ENCODE assay signal across 28 mouse cellular contexts in genomic region chr2:60715771-60716170, GRCm38 (mm10). TPM values are rescaled to one million over a fixed set of nuclear protein-coding genes. Genes with fewer than 3 reads are reported as not detected.
DNase-seq lines count a peak whose midpoint lies in the region; ATAC-seq lines count a peak whose summit lies in the region.
"Had no signal": no experiment of that assay in that cellular context is flagged by ENCODE, and none has a peak within 500 bp of the region (broad histone marks: within the 10 kb centered on the region; RNA-seq: fewer than 3 reads in every experiment).

No protein-coding gene starts in this region.

- ATAC-seq in kidney, embryonic 15.5 days (replicated peaks; ENCODE audit: low FRiP score) = no peak
- ATAC-seq in midbrain, embryonic 16.5 days = no peak
- 0 out of 2 replicates have a peak, but pooled peaks have one; percentile 13 for ATAC-seq in neutrophil, adult 5-6 weeks (ENCODE audit: extremely low read depth, insufficient number of reproducible peaks, low FRiP score, poor library complexity, severe bottlenecking)
- ATAC-seq in frontal cortex, adult (ENCODE audit: low TSS enrichment) = no peak
- ATAC-seq: Patski had no signal

- no peak overlapping the region for H3K4me2 ChIP-seq in kidney, embryonic 15.5 days
- H3K4me2 ChIP-seq in midbrain, embryonic 16.5 days (ENCODE audit: low read length) = no peak overlapping the region
- H3K4me2 ChIP-seq: embryonic facial prominence, embryonic 12.5 days; heart, embryonic 15.5 days; hindbrain, embryonic 14.5 days; intestine, embryonic 15.5 days; lung, embryonic 15.5 days; midbrain, embryonic 12.5 days had no signal

- DNase-seq in heart, embryonic 10.5 days (ENCODE audit: low spot score) = no peak
- no peak for DNase-seq in heart, adult 9 months (ENCODE audit: low spot score in 2 of 2)
- no peak for DNase-seq in kidney, postnatal 14 days
- peak; percentile 11 for DNase-seq in midbrain, embryonic 10.5 days (ENCODE audit: low spot score)
- DNase-seq: adrenal gland, postnatal 10 days; cerebellum, adult 9-10 months; cerebellum, postnatal 36 days; heart, postnatal 36 days; kidney, postnatal 10 days; right cerebral cortex, adult 18-20 months; spleen, adult 18-20 months; thymus, adult 2 months; thymus, postnatal 4 days had no signal

- H3K4me1 ChIP-seq in heart, embryonic 10.5 days = peaks cover 55% of the 10 kb centered on the region
- H3K4me1 ChIP-seq in kidney, embryonic 15.5 days = peaks cover 65% of the 10 kb centered on the region
- H3K4me1 ChIP-seq in midbrain, embryonic 10.5 days = peaks cover 24% of the 10 kb centered on the region
- peaks cover 17% of the 10 kb centered on the region for H3K4me1 ChIP-seq in midbrain, embryonic 16.5 days (ENCODE audit: control insufficient read depth, insufficient read depth, low read length)

- H3K9ac ChIP-seq in kidney, embryonic 15.5 days = no peak overlapping the region
- H3K9ac ChIP-seq in midbrain, embryonic 16.5 days (ENCODE audit: low read depth, low read length) = no peak overlapping the region
- H3K9ac ChIP-seq: embryonic facial prominence, embryonic 12.5 days; heart, embryonic 15.5 days; intestine, embryonic 15.5 days; liver, embryonic 14.5 days; lung, embryonic 15.5 days; midbrain, embryonic 12.5 days had no signal

- H3K27ac ChIP-seq in heart, embryonic 10.5 days = peak overlapping the region; percentile 56; the same call in 1 of the 2 replicates
- H3K27ac ChIP-seq in kidney, embryonic 15.5 days = peak overlapping the region; percentile 65
- H3K27ac ChIP-seq in midbrain, embryonic 10.5 days (replicated peaks) = no peak overlapping the region; the same call in 1 of the 2 replicates
- H3K27ac ChIP-seq in midbrain, embryonic 16.5 days (ENCODE audit: low read length) = no peak overlapping the region
- H3K27ac ChIP-seq: embryonic facial prominence, embryonic 12.5 days; heart, embryonic 15.5 days; intestine, embryonic 15.5 days; left cerebral cortex, adult 2 months; liver, embryonic 14.5 days; lung, embryonic 15.5 days; midbrain, embryonic 12.5 days had no signal

- H3K27me3 ChIP-seq in heart, embryonic 10.5 days (ENCODE audit: insufficient read depth, poor library complexity, severe bottlenecking) = no peaks in the 10 kb centered on the region
- H3K27me3 ChIP-seq in kidney, embryonic 15.5 days = no peaks in the 10 kb centered on the region
- H3K27me3 ChIP-seq in midbrain, embryonic 10.5 days (ENCODE audit: low read depth, poor library complexity, severe bottlenecking) = peaks cover 7% of the 10 kb centered on the region; the same call in 1 of the 2 replicates
- no peaks in the 10 kb centered on the region for H3K27me3 ChIP-seq in midbrain, embryonic 16.5 days (ENCODE audit: control insufficient read depth, insufficient read depth, low read depth, low read length)
- H3K27me3 ChIP-seq: embryonic facial prominence, embryonic 12.5 days; heart, embryonic 15.5 days; intestine, embryonic 15.5 days; lung, embryonic 15.5 days; Patski had no signal

- no peak overlapping the region for H3K4me3 ChIP-seq in heart, embryonic 10.5 days
- H3K4me3 ChIP-seq in kidney, embryonic 15.5 days (replicated peaks) = no peak overlapping the region
- H3K4me3 ChIP-seq in midbrain, embryonic 10.5 days = no peak overlapping the region
- no peak overlapping the region for H3K4me3 ChIP-seq in midbrain, embryonic 16.5 days (ENCODE audit: low read depth, low read length)
- H3K4me3 ChIP-seq: embryonic facial prominence, embryonic 12.5 days; heart, embryonic 15.5 days; intestine, embryonic 15.5 days; left cerebral cortex, adult 2 months; lung, embryonic 15.5 days; midbrain, embryonic 12.5 days had no signal

- H3K36me3 ChIP-seq in heart, embryonic 10.5 days = no peaks in the 10 kb centered on the region
- H3K36me3 ChIP-seq in kidney, embryonic 15.5 days = no peaks in the 10 kb centered on the region
- H3K36me3 ChIP-seq in midbrain, embryonic 10.5 days = no peaks in the 10 kb centered on the region
- H3K36me3 ChIP-seq in midbrain, embryonic 16.5 days (ENCODE audit: control insufficient read depth, insufficient read depth, low read length) = no peaks in the 10 kb centered on the region
- H3K36me3 ChIP-seq: embryonic facial prominence, embryonic 12.5 days; heart, embryonic 15.5 days; intestine, embryonic 15.5 days; lung, embryonic 15.5 days; midbrain, embryonic 12.5 days had no signal

- no peaks in the 10 kb centered on the region for H3K9me3 ChIP-seq in heart, embryonic 10.5 days
- no peaks in the 10 kb centered on the region for H3K9me3 ChIP-seq in kidney, embryonic 15.5 days (replicated peaks)
- H3K9me3 ChIP-seq in midbrain, embryonic 10.5 days (replicated peaks) = no peaks in the 10 kb centered on the region
- H3K9me3 ChIP-seq in midbrain, embryonic 16.5 days (replicated peaks; ENCODE audit: control insufficient read depth, low read length, poor library complexity, severe bottlenecking) = no peaks in the 10 kb centered on the region
- H3K9me3 ChIP-seq: embryonic facial prominence, embryonic 12.5 days; heart, embryonic 15.5 days; intestine, embryonic 15.5 days; lung, embryonic 15.5 days; midbrain, embryonic 12.5 days had no signal

- WGBS in heart, embryonic 10.5 days = 64% methylated on average over 13 of the region's 13 CpGs
- 77% methylated on average over 13 of the region's 13 CpGs for WGBS in kidney, embryonic 15.5 days
- WGBS in midbrain, embryonic 10.5 days = 79% methylated on average over 13 of the region's 13 CpGs
- WGBS in midbrain, embryonic 16.5 days = 75% methylated on average over 13 of the region's 13 CpGs

RNA-seq across cellular contexts. Expression of gene Itgb6, which starts 6.7 kb away (rescaled TPM):
- polyA plus RNA-seq in heart, embryonic 10.5 days (2016; fragmentation: Nextera tagmentation; extraction: Ambion mirVana) = 0.34 and 0.46 TPM in 2 replicates
- 16.2 and 16.9 TPM in 2 replicates for polyA plus RNA-seq in kidney, embryonic 15.5 days (2015; fragmentation: Nextera tagmentation; extraction: Ambion mirVana)
- 0.36 and 0.51 TPM in 2 replicates for polyA plus RNA-seq in midbrain, embryonic 10.5 days (2016; fragmentation: Nextera tagmentation; extraction: Ambion mirVana)
- polyA plus RNA-seq in midbrain, embryonic 16.5 days (2015; fragmentation: Nextera tagmentation; extraction: Ambion mirVana) = 0.12 TPM in 1 of 2 replicates, not detected in the other
- not detected in 2 replicates for total RNA-seq in neutrophil, adult 5-6 weeks (2017)
- total RNA-seq: left cerebral cortex, adult 2 months; megakaryocyte, adult 5-6 weeks; MEL had no signal
- polyA plus RNA-seq: hindbrain, embryonic 14.5 days had no signal

Comparison
In these comparisons a context has a peak if more than half of its experiments do, and no peak if none do; other contexts are left out.
1. H3K27ac ChIP-seq: peak in heart, embryonic 10.5 days (single experiment) and kidney, embryonic 15.5 days (single experiment); none in midbrain, embryonic 10.5 days (single experiment) and midbrain, embryonic 16.5 days (single experiment).
2. RNA of gene Itgb6, which starts 6.7 kb away (polyA plus RNA-seq): 16.2 to 16.9 TPM in kidney, embryonic 15.5 days; 0.34 to 0.46 TPM in heart, embryonic 10.5 days, 0.36 to 0.51 TPM in midbrain, embryonic 10.5 days and 0.12 TPM in midbrain, embryonic 16.5 days; every median in the first group is over 10 times any median in the second.